Mouse (Mus musculus) embryo, embryonic 10.5 days (tissue): Measurements from ENCODE around the gene Bcl7b.
"Not testable (repeated sequence)": the region's sequence is repeated elsewhere in the genome, so short reads cannot be mapped to it uniquely, and the experiment has no call there.

Source experiments
- DNase-seq: peaks from one replicate; pipeline ENCODE4 v3.0.0-alpha.2; 2015; ENCODE audit warnings: low spot score

Gene Bcl7b

DNA sequence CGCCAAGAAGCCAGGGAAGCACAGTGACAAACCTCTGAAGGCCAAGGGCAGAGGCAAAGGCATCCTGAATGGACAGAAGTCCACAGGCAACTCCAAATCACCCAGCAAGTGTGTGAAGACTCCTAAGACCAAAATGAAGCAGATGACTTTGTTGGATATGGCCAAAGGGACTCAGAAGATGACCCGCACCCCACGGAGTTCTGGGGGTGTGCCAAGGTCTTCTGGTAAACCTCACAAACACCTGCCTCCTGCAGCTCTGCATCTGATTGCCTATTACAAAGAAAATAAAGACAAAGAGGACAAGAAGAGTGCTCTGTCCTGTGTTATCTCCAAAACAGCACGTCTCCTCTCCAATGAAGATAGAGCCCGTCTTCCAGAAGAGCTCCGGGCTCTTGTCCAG, 48.8 kb downstream of the Bcl7b start:
- DNase-seq, result no peak

DNA sequence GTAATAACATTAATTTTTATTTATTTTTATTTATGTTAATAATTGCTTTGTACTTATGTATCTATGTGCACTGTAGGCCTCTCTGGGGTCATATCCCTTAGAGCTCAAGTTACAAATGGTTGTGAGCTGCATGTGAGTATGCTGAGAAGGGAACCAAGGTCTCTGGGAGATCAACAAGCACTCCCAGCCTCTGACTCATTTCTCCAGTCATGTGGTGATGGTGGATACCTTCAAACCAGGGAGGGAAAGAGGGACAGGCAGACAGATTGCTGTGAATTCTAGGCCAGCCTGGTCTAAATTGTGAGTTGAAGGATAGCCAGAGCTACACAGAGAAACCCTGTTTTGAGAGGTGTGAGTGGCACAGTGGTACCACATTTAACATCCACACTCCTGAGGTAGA, 52.9 kb downstream of the Bcl7b start:
- DNase-seq, result no peak

GRCm38 (mm10) chr5:135222066-135222465, 54.0 kb downstream of the Bcl7b start:
- no peak for DNase-seq

DNA sequence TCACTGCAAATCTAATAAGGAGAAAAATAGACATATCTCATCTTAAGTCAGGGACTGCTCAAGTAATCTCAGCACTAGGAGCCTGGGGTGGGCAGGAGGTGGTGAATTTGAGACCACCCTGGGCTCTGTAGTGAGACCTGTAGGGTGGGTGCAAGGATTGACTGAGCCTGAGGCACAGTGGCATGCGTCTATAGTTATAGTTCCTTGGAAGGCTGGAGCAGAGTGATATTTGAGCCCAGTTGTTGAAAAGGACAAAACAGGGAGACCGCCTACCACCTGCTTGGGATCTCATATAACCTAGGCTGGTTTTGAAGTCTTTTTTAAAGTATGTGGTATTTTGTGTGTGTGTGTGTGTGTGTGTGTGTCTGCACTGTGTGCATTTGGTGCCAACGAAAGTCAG, 56.1 kb downstream of the Bcl7b start:
- DNase-seq, result no peak

DNA sequence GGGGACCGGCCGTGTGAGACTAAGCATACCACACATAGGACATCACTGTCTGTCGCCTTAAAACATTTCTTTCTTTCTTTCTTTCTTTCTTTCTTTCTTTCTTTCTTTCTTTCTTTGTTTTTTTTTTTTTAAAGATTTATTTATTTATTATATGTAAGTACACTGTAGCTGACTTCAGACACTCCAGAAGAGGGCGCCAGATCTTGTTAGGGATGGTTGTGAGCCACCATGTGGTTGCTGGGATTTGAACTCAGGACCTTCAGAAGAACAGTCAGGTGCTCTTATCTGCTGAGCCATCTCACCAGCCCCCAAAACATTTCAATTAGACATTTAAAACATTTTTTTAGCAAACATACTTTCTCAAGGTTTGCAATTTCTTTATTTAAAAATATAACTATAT, 57.8 kb downstream of the Bcl7b start:
- DNase-seq, result not testable (repeated sequence)

DNA sequence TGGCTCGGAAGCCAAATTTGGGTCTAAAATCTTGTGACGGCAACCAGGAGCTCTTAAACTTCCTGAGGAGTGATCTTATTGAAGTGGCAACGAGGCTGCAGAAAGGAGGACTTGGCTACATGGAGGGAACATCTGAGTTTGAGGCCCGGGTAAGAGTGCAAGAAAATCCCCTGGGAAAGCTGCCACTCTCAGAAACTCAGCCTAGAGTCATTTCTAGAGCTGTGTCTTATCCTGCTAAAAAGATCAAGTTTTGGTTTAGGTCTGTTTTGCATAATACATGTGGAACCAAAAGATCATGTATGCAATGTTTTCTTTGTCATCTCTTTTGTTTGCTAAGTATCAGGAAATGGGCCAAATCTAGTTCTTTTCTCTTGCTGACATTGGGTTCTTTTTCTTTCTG, 62.1 kb downstream of the Bcl7b start:
- DNase-seq, result no peak
